In the genomic region with DNA sequence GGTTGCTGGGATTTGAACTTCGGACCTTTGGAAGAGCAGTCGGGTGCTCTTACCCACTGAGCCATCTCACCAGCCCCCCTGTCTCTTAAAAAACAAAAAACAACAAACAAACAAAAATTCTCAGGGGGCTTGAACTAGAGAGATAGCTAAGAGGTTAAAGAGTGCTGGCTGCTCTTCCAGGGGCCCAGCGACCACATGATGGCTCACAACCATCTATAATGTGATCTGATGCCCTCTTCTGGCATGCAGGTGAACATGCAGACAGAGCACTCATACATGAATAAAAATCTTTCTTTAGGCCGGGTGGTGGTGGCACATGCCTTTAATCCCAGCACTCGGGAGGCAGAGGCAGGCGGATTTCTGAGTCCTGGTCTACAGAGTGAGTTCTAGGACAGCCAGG, we compare ENCODE assay signal across 12 mouse cellular contexts. TPM values are rescaled to one million over a fixed set of nuclear protein-coding genes. Genes with fewer than 3 reads are reported as not detected.
DNase-seq lines count a peak whose midpoint lies in the region; ATAC-seq and TF ChIP-seq lines count a peak whose summit lies in the region.
"Not testable (repeated sequence)": the region's sequence is repeated elsewhere in the genome, so short reads cannot be mapped to it uniquely, and the experiment has no call there.
"Had no signal": no experiment of that assay in that cellular context is flagged by ENCODE, and none has a peak within 500 bp of the region (broad histone marks: within the 10 kb centered on the region; RNA-seq: fewer than 3 reads in every experiment).

No protein-coding gene starts in this region.

- ATAC-seq in liver, embryonic 14.5 days (ENCODE audit: insufficient read depth); midbrain, embryonic 11.5 days (ENCODE audit: low FRiP score); stomach, postnatal 0 days (ENCODE audit: low FRiP score, low TSS enrichment): not testable (repeated sequence)

- not testable (repeated sequence) for H3K79me2 ChIP-seq in heart, adult 2 months (replicated peaks; ENCODE audit: control insufficient read depth, insufficient read depth, low read length)

- not testable (repeated sequence) for H3K9me3 ChIP-seq in E14TG2a.4 (ENCODE audit: low read length); liver, embryonic 14.5 days (ENCODE audit: control insufficient read depth, low read length); midbrain, embryonic 11.5 days (ENCODE audit: control insufficient read depth, low read length); stomach, postnatal 0 days (ENCODE audit: control insufficient read depth, low read length)

- WGBS in heart, adult 2 months, result 89% methylated on average over 6 of the region's 6 CpGs
- WGBS in kidney, adult 2 months, result 86% methylated on average over 6 of the region's 6 CpGs
- 78% methylated on average over 6 of the region's 6 CpGs for WGBS in liver, embryonic 14.5 days (ENCODE audit: insufficient replicate concordance)
- WGBS in midbrain, embryonic 11.5 days, result 95% methylated on average over 6 of the region's 6 CpGs
- 91% methylated on average over 6 of the region's 6 CpGs for WGBS in stomach, postnatal 0 days

- H3K36me3 ChIP-seq in E14TG2a.4 (ENCODE audit: insufficient read depth, low read length), result peaks cover 13% of the 10 kb centered on the region
- not testable (repeated sequence) for H3K36me3 ChIP-seq in heart, adult 2 months (ENCODE audit: control insufficient read depth, insufficient read depth, low read length); kidney, adult 2 months (ENCODE audit: control insufficient read depth, insufficient read depth, low read length); liver, embryonic 14.5 days (replicated peaks; ENCODE audit: control insufficient read depth, insufficient read depth, low read depth); midbrain, embryonic 11.5 days (ENCODE audit: control insufficient read depth, insufficient read depth, low read length); stomach, postnatal 0 days (ENCODE audit: control insufficient read depth, insufficient read depth, low read length)

- intact Hi-C loops in heart, adult 2 months (cut with DNase I), result not testable (repeated sequence)

- H3K27ac ChIP-seq in heart, adult 2 months; kidney, adult 2 months (ENCODE audit: insufficient read depth, low read depth, low read length); liver, embryonic 14.5 days; midbrain, embryonic 11.5 days (ENCODE audit: low read depth, low read length); stomach, postnatal 0 days (replicated peaks): not testable (repeated sequence)

- peak; percentile 15 for DNase-seq in T-cell, adult 2 months (ENCODE audit: low spot score)
- not testable (repeated sequence) for DNase-seq in heart, adult 2 months; kidney, adult 2 months; liver, embryonic 14.5 days (ENCODE audit: low read depth in 3 of 3, low spot score in 3 of 3); stomach, postnatal 0 days (ENCODE audit: low spot score)
- peak; percentile 56 for DNase-seq in midbrain, embryonic 11.5 days (ENCODE audit: low spot score, missing footprints)

- peaks cover 24% of the 10 kb centered on the region for H3K27me3 ChIP-seq in E14TG2a.4 (ENCODE audit: insufficient read depth, low read length)
- H3K27me3 ChIP-seq in heart, adult 2 months (ENCODE audit: control insufficient read depth, insufficient read depth, low read length); kidney, adult 2 months (replicated peaks; ENCODE audit: control insufficient read depth, insufficient read depth, low read length); liver, embryonic 14.5 days (ENCODE audit: control insufficient read depth, insufficient read depth, low read length); midbrain, embryonic 11.5 days (ENCODE audit: control insufficient read depth, insufficient read depth, low read length); stomach, postnatal 0 days (ENCODE audit: control insufficient read depth, insufficient read depth, low read length): not testable (repeated sequence)

- not testable (repeated sequence) for TF ChIP-seq EP300 in heart, adult 2 months (IDR thresholded peaks at IDR 0.05; ENCODE audit: insufficient read depth, low read depth, low read length); liver, embryonic 14.5 days (IDR thresholded peaks at IDR 0.05; ENCODE audit: low read depth); stomach, postnatal 0 days (optimal IDR thresholded peaks at IDR 0.05)

- not testable (repeated sequence) for TF ChIP-seq POLR2A in heart, adult 2 months (IDR thresholded peaks at IDR 0.05; ENCODE audit: insufficient read depth, low read depth, low read length); kidney, adult 2 months (IDR thresholded peaks at IDR 0.05; ENCODE audit: low read depth, low read length)

- H3K9ac ChIP-seq in heart, adult 2 months (ENCODE audit: low read depth, low read length); liver, embryonic 14.5 days (replicated peaks); midbrain, embryonic 11.5 days (ENCODE audit: low read length); stomach, postnatal 0 days (ENCODE audit: low read length): not testable (repeated sequence)

- not testable (repeated sequence) for H3K4me2 ChIP-seq in liver, embryonic 14.5 days (ENCODE audit: low read depth); midbrain, embryonic 11.5 days; stomach, postnatal 0 days (replicated peaks; ENCODE audit: low read depth)

- not testable (repeated sequence) for H3K4me3 ChIP-seq in E14TG2a.4 (replicated peaks; ENCODE audit: low read length); heart, adult 2 months; kidney, adult 2 months (ENCODE audit: insufficient read depth, low read depth, low read length); liver, embryonic 14.5 days (ENCODE audit: insufficient read depth in 1 of 2, low read depth in 2 of 2, low read length in 2 of 2); midbrain, embryonic 11.5 days (ENCODE audit: low read depth, low read length); stomach, postnatal 0 days (ENCODE audit: low read depth, low read length)

- TF ChIP-seq CTCF in E14TG2a.4 (conservative IDR thresholded peaks at IDR 0.05; ENCODE audit: low read length), result peak; percentile 17; the same call in 1 of the 2 replicates
- TF ChIP-seq CTCF in heart, adult 2 months (IDR thresholded peaks at IDR 0.05), result peak; percentile 55
- peak; percentile 34 for TF ChIP-seq CTCF in kidney, adult 2 months (conservative IDR thresholded peaks at IDR 0.05; ENCODE audit: insufficient read depth, insufficient read length, low read depth, low read length)
- TF ChIP-seq CTCF in liver, embryonic 14.5 days (IDR thresholded peaks at IDR 0.05; ENCODE audit: low read depth), result peak; percentile 58
- peak; percentile 55 for TF ChIP-seq CTCF in stomach, postnatal 0 days (IDR thresholded peaks at IDR 0.05; ENCODE audit: low read depth)

- peaks cover 66% of the 10 kb centered on the region for H3K4me1 ChIP-seq in E14TG2a.4 (replicated peaks; ENCODE audit: low read depth, low read length)
- not testable (repeated sequence) for H3K4me1 ChIP-seq in heart, adult 2 months (ENCODE audit: control insufficient read depth, insufficient read depth, low read length); kidney, adult 2 months (ENCODE audit: control insufficient read depth, insufficient read depth, low read length); liver, embryonic 14.5 days (replicated peaks; ENCODE audit: control insufficient read depth in 2 of 2, insufficient read depth in 2 of 2, low read length in 1 of 2); stomach, postnatal 0 days (replicated peaks; ENCODE audit: control insufficient read depth, insufficient read depth)
- H3K4me1 ChIP-seq in midbrain, embryonic 11.5 days (ENCODE audit: control insufficient read depth, insufficient read depth, low read length), result peaks cover 13% of the 10 kb centered on the region

RNA-seq across cellular contexts. Expression of a gene that starts 1.9 kb away (rescaled TPM):
- total RNA-seq in heart, adult 2 months (2021), result under 1 TPM; 0.08 to 0.11 TPM
- 0.08 TPM in 1 of 2 replicates, not detected in the other for polyA plus RNA-seq in heart, adult 2 months (2012; rRNA removed)
- 0.12 and 0.22 TPM in 2 replicates for polyA plus RNA-seq in kidney, adult 2 months (2012; rRNA removed)
- 0.03 and 0.06 TPM in 2 replicates for polyA plus RNA-seq in liver, embryonic 14.5 days (2012; rRNA removed)
- polyA plus RNA-seq in liver, embryonic 14.5 days (2014; fragmentation: Nextera tagmentation; extraction: Ambion mirVana), result not detected in 2 replicates
- polyA plus RNA-seq in midbrain, embryonic 11.5 days (2014; fragmentation: Nextera tagmentation; extraction: Ambion mirVana), result 0.44 and 0.58 TPM in 2 replicates
- 0.12 and 0.16 TPM in 2 replicates for polyA plus RNA-seq in stomach, postnatal 0 days (2015; fragmentation: Nextera tagmentation; extraction: Ambion mirVana)
- total RNA-seq: adrenal gland, postnatal 36 days had no signal
- polyA plus RNA-seq: activated CD4-positive, CD25-positive, alpha-beta regulatory T cell, adult 4 months; adrenal gland, adult 2 months; erythroblast, embryonic 14.5 days; small intestine, adult 2 months had no signal

RNA-seq across cellular contexts. Expression of a gene that starts 2.7 kb away (rescaled TPM):
- total RNA-seq in heart, adult 2 months (2021), result 1 to 10 TPM; 9.7 to 9.8 TPM
- polyA plus RNA-seq in heart, adult 2 months (2012; rRNA removed), result 7.3 and 9.7 TPM in 2 replicates
- polyA plus RNA-seq in kidney, adult 2 months (2012; rRNA removed), result 18.1 and 19.8 TPM in 2 replicates
- polyA plus RNA-seq in liver, embryonic 14.5 days (2012; rRNA removed), result 9.8 and 11.1 TPM in 2 replicates
- polyA plus RNA-seq in liver, embryonic 14.5 days (2014; fragmentation: Nextera tagmentation; extraction: Ambion mirVana), result 11.5 and 16.3 TPM in 2 replicates
- 23.4 TPM in 2 replicates for polyA plus RNA-seq in midbrain, embryonic 11.5 days (2014; fragmentation: Nextera tagmentation; extraction: Ambion mirVana)
- polyA plus RNA-seq in stomach, postnatal 0 days (2015; fragmentation: Nextera tagmentation; extraction: Ambion mirVana), result 11.2 and 12.0 TPM in 2 replicates

RNA-seq across cellular contexts. Expression of a gene that starts 9.0 kb away (rescaled TPM):
- 1 to 10 TPM; 4.3 to 5.6 TPM for total RNA-seq in heart, adult 2 months (2021)
- 5.0 and 8.8 TPM in 2 replicates for polyA plus RNA-seq in heart, adult 2 months (2012; rRNA removed)
- polyA plus RNA-seq in kidney, adult 2 months (2012; rRNA removed), result 11.0 and 13.8 TPM in 2 replicates
- 8.2 and 10.7 TPM in 2 replicates for polyA plus RNA-seq in liver, embryonic 14.5 days (2012; rRNA removed)
- polyA plus RNA-seq in liver, embryonic 14.5 days (2014; fragmentation: Nextera tagmentation; extraction: Ambion mirVana), result 6.4 and 8.8 TPM in 2 replicates
- 21.1 and 22.5 TPM in 2 replicates for polyA plus RNA-seq in midbrain, embryonic 11.5 days (2014; fragmentation: Nextera tagmentation; extraction: Ambion mirVana)
- 10.1 and 10.6 TPM in 2 replicates for polyA plus RNA-seq in stomach, postnatal 0 days (2015; fragmentation: Nextera tagmentation; extraction: Ambion mirVana)

RNA-seq across cellular contexts. Expression of a gene that starts 27.9 kb away (rescaled TPM):
- 10 to 100 TPM; 69.9 to 93.5 TPM for total RNA-seq in heart, adult 2 months (2021)
- 50.4 and 56.2 TPM in 2 replicates for polyA plus RNA-seq in heart, adult 2 months (2012; rRNA removed)
- polyA plus RNA-seq in kidney, adult 2 months (2012; rRNA removed), result 23.0 and 26.7 TPM in 2 replicates
- 4.4 and 5.3 TPM in 2 replicates for polyA plus RNA-seq in liver, embryonic 14.5 days (2012; rRNA removed)
- polyA plus RNA-seq in liver, embryonic 14.5 days (2014; fragmentation: Nextera tagmentation; extraction: Ambion mirVana), result 2.3 and 2.8 TPM in 2 replicates
- polyA plus RNA-seq in midbrain, embryonic 11.5 days (2014; fragmentation: Nextera tagmentation; extraction: Ambion mirVana), result 2.0 and 2.6 TPM in 2 replicates
- 11.2 and 11.9 TPM in 2 replicates for polyA plus RNA-seq in stomach, postnatal 0 days (2015; fragmentation: Nextera tagmentation; extraction: Ambion mirVana)

RNA-seq across cellular contexts. Expression of a gene that starts 35.8 kb away (rescaled TPM):
- 10 to 100 TPM; 11.5 to 16.7 TPM for total RNA-seq in heart, adult 2 months (2021)
- 20.3 and 20.5 TPM in 2 replicates for polyA plus RNA-seq in heart, adult 2 months (2012; rRNA removed)
- 22.2 and 23.6 TPM in 2 replicates for polyA plus RNA-seq in kidney, adult 2 months (2012; rRNA removed)
- polyA plus RNA-seq in liver, embryonic 14.5 days (2012; rRNA removed), result 4.5 and 4.7 TPM in 2 replicates
- 2.6 and 4.8 TPM in 2 replicates for polyA plus RNA-seq in liver, embryonic 14.5 days (2014; fragmentation: Nextera tagmentation; extraction: Ambion mirVana)
- 3.6 and 5.1 TPM in 2 replicates for polyA plus RNA-seq in midbrain, embryonic 11.5 days (2014; fragmentation: Nextera tagmentation; extraction: Ambion mirVana)
- 6.4 and 7.5 TPM in 2 replicates for polyA plus RNA-seq in stomach, postnatal 0 days (2015; fragmentation: Nextera tagmentation; extraction: Ambion mirVana)
